Comparison of ENCODE assay signal across 25 mouse cellular contexts in genomic region chr3:103394121-103394520, GRCm38 (mm10).
DNase-seq lines count a peak whose midpoint lies in the region; ATAC-seq and TF ChIP-seq lines count a peak whose summit lies in the region.
"Had no signal": no experiment of that assay in that cellular context is flagged by ENCODE, and none has a peak within 500 bp of the region (broad histone marks: within the 10 kb centered on the region; RNA-seq: fewer than 3 reads in every experiment).

No protein-coding gene starts in this region.

- no peak overlapping the region for H3K9ac ChIP-seq in hindbrain, embryonic 14.5 days
- H3K9ac ChIP-seq in hindbrain, postnatal 0 days (replicated peaks; ENCODE audit: low read length): no peak overlapping the region
- H3K9ac ChIP-seq in midbrain, embryonic 13.5 days (replicated peaks): no peak overlapping the region
- no peak overlapping the region for H3K9ac ChIP-seq in midbrain, postnatal 0 days (replicated peaks; ENCODE audit: low read length, poor library complexity, severe bottlenecking)
- no peak overlapping the region for H3K9ac ChIP-seq in embryonic facial prominence, embryonic 11.5 days (replicated peaks; ENCODE audit: low read length)
- H3K9ac ChIP-seq: limb, embryonic 13.5 days; liver, embryonic 13.5 days; neural tube, embryonic 12.5 days had no signal

- no peak for TF ChIP-seq CTCF in hindbrain, postnatal 0 days (IDR thresholded peaks at IDR 0.05; ENCODE audit: low read depth)
- TF ChIP-seq CTCF in midbrain, postnatal 0 days (IDR thresholded peaks at IDR 0.05): no peak

- H3K27ac ChIP-seq in hindbrain, embryonic 14.5 days: no peak overlapping the region
- no peak overlapping the region for H3K27ac ChIP-seq in hindbrain, postnatal 0 days
- H3K27ac ChIP-seq in midbrain, embryonic 13.5 days: no peak overlapping the region
- H3K27ac ChIP-seq in midbrain, postnatal 0 days (ENCODE audit: low read depth, low read length): no peak overlapping the region
- H3K27ac ChIP-seq in embryonic facial prominence, embryonic 11.5 days (replicated peaks; ENCODE audit: low read depth, low read length): no peak overlapping the region
- peak overlapping the region; percentile 63 for H3K27ac ChIP-seq in limb, embryonic 10.5 days
- H3K27ac ChIP-seq: left cerebral cortex, adult 2 months; limb, embryonic 13.5 days; liver, embryonic 13.5 days; neural tube, embryonic 12.5 days had no signal

- no peaks in the 10 kb centered on the region for H3K9me3 ChIP-seq in hindbrain, embryonic 14.5 days (ENCODE audit: control insufficient read depth, low read length)
- no peaks in the 10 kb centered on the region for H3K9me3 ChIP-seq in hindbrain, postnatal 0 days (ENCODE audit: low read length)
- no peaks in the 10 kb centered on the region for H3K9me3 ChIP-seq in midbrain, embryonic 13.5 days
- no peaks in the 10 kb centered on the region for H3K9me3 ChIP-seq in midbrain, postnatal 0 days (ENCODE audit: low read length)
- no peaks in the 10 kb centered on the region for H3K9me3 ChIP-seq in embryonic facial prominence, embryonic 11.5 days (replicated peaks; ENCODE audit: control insufficient read depth, low read length)
- H3K9me3 ChIP-seq in limb, embryonic 10.5 days (replicated peaks): no peaks in the 10 kb centered on the region
- H3K9me3 ChIP-seq: limb, embryonic 13.5 days; liver, embryonic 13.5 days; neural tube, embryonic 12.5 days had no signal

- ATAC-seq in hindbrain, embryonic 14.5 days (ENCODE audit: low FRiP score): 0 out of 2 replicates have a peak, but pooled peaks have one; percentile 14
- no peak for ATAC-seq in hindbrain, postnatal 0 days
- 0 out of 2 replicates have a peak, but pooled peaks have one; percentile 25 for ATAC-seq in midbrain, embryonic 13.5 days
- ATAC-seq in midbrain, postnatal 0 days (ENCODE audit: low FRiP score): no peak
- ATAC-seq in embryonic facial prominence, embryonic 11.5 days (replicated peaks; ENCODE audit: insufficient number of reproducible peaks, low FRiP score, low TSS enrichment, low read depth): peak; percentile 67; the same call in 1 of the 2 replicates
- ATAC-seq: activated CD4-positive, CD25-positive, alpha-beta regulatory T cell, adult 4 months; intestine, postnatal 0 days; lung, postnatal 0 days had no signal

- H3K4me2 ChIP-seq in hindbrain, embryonic 14.5 days (replicated peaks): no peak overlapping the region
- H3K4me2 ChIP-seq in hindbrain, postnatal 0 days (ENCODE audit: low read depth, low read length): no peak overlapping the region
- H3K4me2 ChIP-seq in midbrain, embryonic 13.5 days (replicated peaks): no peak overlapping the region
- H3K4me2 ChIP-seq in midbrain, postnatal 0 days (ENCODE audit: low read depth, low read length, poor library complexity, severe bottlenecking): no peak overlapping the region
- no peak overlapping the region for H3K4me2 ChIP-seq in embryonic facial prominence, embryonic 11.5 days (ENCODE audit: low read depth, low read length)
- H3K4me2 ChIP-seq: limb, embryonic 13.5 days; liver, embryonic 13.5 days; neural tube, embryonic 12.5 days had no signal

- 88% methylated on average over 2 of the region's 2 CpGs for WGBS in hindbrain, embryonic 14.5 days
- WGBS in hindbrain, postnatal 0 days: 90% methylated on average over 2 of the region's 2 CpGs
- WGBS in midbrain, embryonic 13.5 days: 85% methylated on average over 2 of the region's 2 CpGs
- 92% methylated on average over 2 of the region's 2 CpGs for WGBS in midbrain, postnatal 0 days
- 79% methylated on average over 2 of the region's 2 CpGs for WGBS in embryonic facial prominence, embryonic 11.5 days
- WGBS in limb, embryonic 10.5 days: 87% methylated on average over 2 of the region's 2 CpGs

- DNase-seq in hindbrain, embryonic 14.5 days (ENCODE audit: low spot score): no peak
- DNase-seq in hindbrain, postnatal 0 days (ENCODE audit: low spot score): no peak
- DNase-seq in midbrain, postnatal 0 days (ENCODE audit: low spot score): no peak
- DNase-seq in embryonic facial prominence, embryonic 11.5 days (ENCODE audit: low spot score): no peak
- no peak for DNase-seq in limb, embryonic 10.5 days (ENCODE audit: low spot score)
- no peak for DNase-seq in urinary bladder, postnatal 4 days (ENCODE audit: low spot score in 2 of 2)
- DNase-seq: adrenal gland, adult 2 months; adrenal gland, postnatal 36 days; B cell, adult 2 months; cerebellum, adult 18-20 months; cerebellum, postnatal 10 days; heart, postnatal 36 days; kidney, adult 9 months; kidney, postnatal 14 days; liver, embryonic 13.5 days; lung, adult 18-20 months; lung, postnatal 4 days; right cerebral cortex, postnatal 4 days had no signal

- H3K4me3 ChIP-seq in hindbrain, embryonic 14.5 days (replicated peaks; ENCODE audit: low read length): no peak overlapping the region
- no peak overlapping the region for H3K4me3 ChIP-seq in hindbrain, postnatal 0 days (ENCODE audit: low read length)
- no peak overlapping the region for H3K4me3 ChIP-seq in midbrain, embryonic 13.5 days (replicated peaks)
- H3K4me3 ChIP-seq in midbrain, postnatal 0 days (ENCODE audit: low read depth, low read length): no peak overlapping the region
- H3K4me3 ChIP-seq in embryonic facial prominence, embryonic 11.5 days (ENCODE audit: low read depth, low read length): no peak overlapping the region
- H3K4me3 ChIP-seq in limb, embryonic 10.5 days: no peak overlapping the region
- H3K4me3 ChIP-seq: left cerebral cortex, adult 2 months; limb, embryonic 13.5 days; liver, embryonic 13.5 days; neural tube, embryonic 12.5 days had no signal

- H3K36me3 ChIP-seq in hindbrain, embryonic 14.5 days (replicated peaks; ENCODE audit: control insufficient read depth, insufficient read depth): no peaks in the 10 kb centered on the region
- H3K36me3 ChIP-seq in hindbrain, postnatal 0 days (ENCODE audit: insufficient read depth, low read length): no peaks in the 10 kb centered on the region
- no peaks in the 10 kb centered on the region for H3K36me3 ChIP-seq in midbrain, embryonic 13.5 days
- no peaks in the 10 kb centered on the region for H3K36me3 ChIP-seq in midbrain, postnatal 0 days (ENCODE audit: insufficient read depth, low read length)
- no peaks in the 10 kb centered on the region for H3K36me3 ChIP-seq in embryonic facial prominence, embryonic 11.5 days (replicated peaks; ENCODE audit: control insufficient read depth, insufficient read depth, low read depth, low read length)
- no peaks in the 10 kb centered on the region for H3K36me3 ChIP-seq in limb, embryonic 10.5 days
- H3K36me3 ChIP-seq: limb, embryonic 13.5 days; liver, embryonic 13.5 days; neural tube, embryonic 12.5 days had no signal

- H3K27me3 ChIP-seq in hindbrain, embryonic 14.5 days (ENCODE audit: control insufficient read depth, insufficient read depth, low read length): no peaks in the 10 kb centered on the region
- H3K27me3 ChIP-seq in hindbrain, postnatal 0 days (ENCODE audit: insufficient read depth, low read length): no peaks in the 10 kb centered on the region
- H3K27me3 ChIP-seq in midbrain, embryonic 13.5 days: peaks cover 4% of the 10 kb centered on the region; the same call in 1 of the 2 replicates
- H3K27me3 ChIP-seq in midbrain, postnatal 0 days (ENCODE audit: insufficient read depth, low read length): no peaks in the 10 kb centered on the region
- no peaks in the 10 kb centered on the region for H3K27me3 ChIP-seq in embryonic facial prominence, embryonic 11.5 days (ENCODE audit: control insufficient read depth, insufficient read depth, low read length)
- no peaks in the 10 kb centered on the region for H3K27me3 ChIP-seq in limb, embryonic 10.5 days (ENCODE audit: low read depth, poor library complexity, severe bottlenecking)
- H3K27me3 ChIP-seq: limb, embryonic 13.5 days; neural tube, embryonic 12.5 days had no signal

- no peaks in the 10 kb centered on the region for H3K4me1 ChIP-seq in hindbrain, embryonic 14.5 days (replicated peaks; ENCODE audit: control insufficient read depth, insufficient read depth, low read length)
- no peaks in the 10 kb centered on the region for H3K4me1 ChIP-seq in hindbrain, postnatal 0 days (ENCODE audit: insufficient read depth, low read length)
- no peaks in the 10 kb centered on the region for H3K4me1 ChIP-seq in midbrain, embryonic 13.5 days (replicated peaks)
- H3K4me1 ChIP-seq in midbrain, postnatal 0 days (ENCODE audit: insufficient read depth, low read length): no peaks in the 10 kb centered on the region
- H3K4me1 ChIP-seq in embryonic facial prominence, embryonic 11.5 days (ENCODE audit: control insufficient read depth, insufficient read depth, low read length): no peaks in the 10 kb centered on the region
- peaks cover 11% of the 10 kb centered on the region for H3K4me1 ChIP-seq in limb, embryonic 10.5 days
- H3K4me1 ChIP-seq: liver, embryonic 13.5 days; neural tube, embryonic 12.5 days had no signal

Comparison
In these comparisons a context has a peak if more than half of its experiments do, and no peak if none do; other contexts are left out.
1. ATAC-seq: peak in hindbrain, embryonic 14.5 days (single experiment), midbrain, embryonic 13.5 days (single experiment) and embryonic facial prominence, embryonic 11.5 days (single experiment); none in hindbrain, postnatal 0 days (single experiment) and midbrain, postnatal 0 days (single experiment).